Mouse (Mus musculus) adrenal gland, adult 8-10 months (tissue): ENCODE measurements around the gene Gpsm3. TPM values are rescaled to one million over a fixed set of nuclear protein-coding genes. Genes with fewer than 3 reads are reported as not detected.

Experiments
- DNase-seq: peaks from one replicate; pipeline ENCODE4 v3.0.0; 2022
- total RNA-seq, 4 experiments: library from RNA; stranded (reverse); gene quantifications; 2 replicates each; pipeline ENCODE4 v1.2.4; 2022

Gene Gpsm3
- total RNA-seq, 4 experiments from 2014 or later, result 4.7 to 7.9 (median 6.4) TPM

GRCm38 (mm10) chr17:34583819-34584218 lies 5.8 kb upstream of the Gpsm3 start:
- DNase-seq, result no peak

DNA sequence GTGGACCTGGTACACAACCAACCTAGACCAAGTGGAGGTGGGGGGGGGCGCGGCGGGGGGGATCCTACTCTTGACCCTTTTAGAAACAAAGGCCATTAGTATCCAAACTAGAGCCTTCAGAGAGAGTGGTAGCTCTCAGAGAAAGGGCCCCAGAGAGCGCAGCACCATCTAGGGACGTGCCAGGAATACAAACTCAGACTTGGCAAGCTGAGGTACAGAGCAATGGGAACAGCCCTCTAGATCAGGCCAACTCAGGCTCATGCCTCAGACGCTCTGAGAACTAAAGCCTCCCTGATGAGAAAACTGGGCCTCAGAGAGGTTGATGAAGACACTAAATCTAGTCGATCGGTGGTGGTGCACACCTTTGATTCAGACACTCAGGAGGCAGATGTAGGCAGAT lies 4.5 kb upstream of the Gpsm3 start:
- DNase-seq, result no peak

DNA sequence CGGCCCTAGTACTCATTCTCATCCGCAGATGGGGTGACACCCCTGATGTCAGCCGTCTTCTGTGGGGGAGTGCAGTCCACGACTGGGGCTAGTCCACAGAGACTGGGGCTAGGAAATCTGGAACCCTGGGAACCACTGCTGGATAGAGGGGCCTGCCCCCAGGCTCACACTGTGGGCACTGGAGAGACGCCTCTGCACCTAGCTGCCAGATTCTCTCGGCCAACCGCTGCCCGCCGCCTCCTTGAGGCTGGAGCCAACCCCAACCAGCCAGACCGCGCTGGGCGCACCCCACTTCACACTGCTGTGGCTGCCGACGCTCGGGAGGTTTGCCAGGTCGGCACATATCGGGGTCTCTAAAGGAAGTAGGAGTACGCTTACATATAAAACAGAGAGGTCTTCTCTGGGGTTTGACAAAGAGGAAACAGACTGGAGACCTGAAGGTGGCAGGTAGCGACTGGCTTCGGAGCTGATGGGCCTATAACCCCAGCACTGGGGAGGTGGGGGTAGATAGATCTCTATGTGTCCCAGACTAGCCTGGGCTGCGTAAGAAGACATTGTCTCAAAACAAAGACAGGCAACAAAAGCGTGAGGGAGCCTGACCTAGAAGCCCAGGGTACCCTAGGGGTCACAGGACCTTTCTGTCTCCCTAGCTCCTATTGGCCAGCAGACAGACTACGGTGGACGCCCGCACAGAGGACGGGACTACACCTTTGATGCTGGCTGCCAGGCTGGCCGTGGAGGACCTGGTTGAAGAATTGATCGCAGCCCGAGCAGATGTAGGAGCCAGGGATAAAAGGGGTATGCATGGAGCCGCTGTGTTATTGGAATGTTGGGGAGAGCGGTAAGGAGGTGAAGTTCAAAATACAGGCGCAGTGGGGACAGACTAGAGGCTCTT lies 3.5 kb upstream of the Gpsm3 start:
- no peak for DNase-seq

DNA sequence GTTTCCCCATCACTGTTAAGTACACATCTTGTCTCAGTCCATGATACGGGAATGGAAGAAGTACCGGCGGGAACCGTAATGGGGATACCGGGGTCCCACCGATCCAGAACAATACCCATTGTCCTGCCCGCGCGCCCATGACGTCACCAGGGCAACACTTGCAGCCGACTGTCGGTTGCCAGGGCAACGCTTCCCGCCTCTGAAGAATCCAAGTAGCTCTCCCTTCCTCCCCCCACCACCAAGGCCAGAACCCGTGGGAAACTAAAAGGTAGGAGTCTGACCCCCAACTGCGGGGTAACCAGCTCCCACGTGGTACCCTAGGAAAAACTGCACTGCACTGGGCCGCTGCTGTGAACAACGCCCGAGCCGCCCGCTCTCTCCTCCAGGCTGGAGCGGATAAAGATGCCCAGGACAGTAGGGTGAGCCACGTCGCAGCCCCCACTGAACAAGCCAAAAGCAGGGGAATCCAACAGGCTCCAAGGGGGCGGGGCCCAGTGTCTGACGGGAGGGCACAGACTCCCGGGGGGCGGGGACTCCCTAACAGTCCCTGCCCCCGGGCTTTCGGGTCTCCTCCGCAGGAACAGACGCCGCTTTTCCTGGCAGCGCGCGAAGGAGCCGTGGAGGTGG lies 2.7 kb upstream of the Gpsm3 start:
- DNase-seq, result peak; percentile 86

DNA sequence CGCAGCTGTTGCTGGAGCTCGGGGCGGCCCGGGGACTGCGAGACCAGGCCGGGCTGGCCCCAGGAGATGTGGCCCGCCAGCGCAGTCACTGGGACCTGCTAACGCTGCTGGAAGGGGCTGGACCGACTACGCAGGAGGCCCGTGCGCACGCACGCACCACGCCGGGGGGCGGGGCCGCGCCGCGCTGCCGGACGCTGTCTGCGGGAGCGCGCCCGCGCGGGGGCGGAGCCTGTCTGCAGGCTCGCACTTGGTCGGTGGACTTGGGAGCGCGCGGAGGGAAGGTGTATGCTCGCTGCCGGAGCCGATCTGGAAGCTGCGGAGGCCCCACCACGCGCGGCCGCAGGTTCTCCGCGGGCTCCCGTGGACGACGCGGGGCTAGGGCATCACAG lies 2.2 kb upstream of the Gpsm3 start:
- DNase-seq, result peak; percentile 95

- DNase-seq, result no peak
Measured at GRCm38 (mm10) chr17:34587814-34588213, 1.8 kb upstream of the Gpsm3 start.

DNA sequence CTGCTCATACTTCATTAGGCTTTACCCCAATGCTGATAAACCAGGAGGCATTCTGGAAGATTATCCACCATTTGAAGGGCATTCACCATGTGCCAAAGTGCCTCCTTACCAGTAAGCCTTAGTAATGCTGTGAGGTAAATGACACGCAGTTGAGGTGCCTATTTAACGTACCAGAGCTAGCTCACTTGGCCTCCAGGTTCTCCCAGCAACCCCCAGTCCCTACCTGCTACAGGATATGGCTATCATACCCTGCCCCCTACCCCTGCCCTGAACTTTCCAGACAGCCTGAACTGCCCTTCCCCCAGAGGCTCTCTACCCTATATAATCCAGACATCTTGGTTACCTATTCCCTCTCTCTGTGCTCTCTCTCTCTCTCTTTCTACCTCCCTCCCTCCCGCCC lies 839 bp upstream of the Gpsm3 start:
- no peak for DNase-seq

DNA sequence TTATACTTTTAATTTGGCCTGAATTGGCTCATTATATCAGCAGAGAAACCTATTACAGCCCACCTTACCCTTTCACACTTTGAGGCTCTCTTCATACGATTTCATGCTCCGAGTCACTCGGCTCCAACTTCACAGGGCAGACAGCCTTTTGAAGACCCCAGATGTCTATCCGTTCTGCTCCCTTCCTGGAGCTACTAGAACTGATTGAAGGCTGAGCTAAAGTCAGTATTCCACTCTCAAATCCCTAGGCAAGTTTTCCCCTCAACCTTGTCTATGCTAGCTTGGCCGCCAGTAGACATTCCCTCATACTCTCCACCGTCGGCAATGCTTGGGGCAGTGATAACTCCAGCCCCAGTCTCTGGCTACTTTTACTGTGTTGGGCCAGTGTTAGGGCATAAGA lies 400 bp upstream of the Gpsm3 start:
- DNase-seq, result no peak

DNA sequence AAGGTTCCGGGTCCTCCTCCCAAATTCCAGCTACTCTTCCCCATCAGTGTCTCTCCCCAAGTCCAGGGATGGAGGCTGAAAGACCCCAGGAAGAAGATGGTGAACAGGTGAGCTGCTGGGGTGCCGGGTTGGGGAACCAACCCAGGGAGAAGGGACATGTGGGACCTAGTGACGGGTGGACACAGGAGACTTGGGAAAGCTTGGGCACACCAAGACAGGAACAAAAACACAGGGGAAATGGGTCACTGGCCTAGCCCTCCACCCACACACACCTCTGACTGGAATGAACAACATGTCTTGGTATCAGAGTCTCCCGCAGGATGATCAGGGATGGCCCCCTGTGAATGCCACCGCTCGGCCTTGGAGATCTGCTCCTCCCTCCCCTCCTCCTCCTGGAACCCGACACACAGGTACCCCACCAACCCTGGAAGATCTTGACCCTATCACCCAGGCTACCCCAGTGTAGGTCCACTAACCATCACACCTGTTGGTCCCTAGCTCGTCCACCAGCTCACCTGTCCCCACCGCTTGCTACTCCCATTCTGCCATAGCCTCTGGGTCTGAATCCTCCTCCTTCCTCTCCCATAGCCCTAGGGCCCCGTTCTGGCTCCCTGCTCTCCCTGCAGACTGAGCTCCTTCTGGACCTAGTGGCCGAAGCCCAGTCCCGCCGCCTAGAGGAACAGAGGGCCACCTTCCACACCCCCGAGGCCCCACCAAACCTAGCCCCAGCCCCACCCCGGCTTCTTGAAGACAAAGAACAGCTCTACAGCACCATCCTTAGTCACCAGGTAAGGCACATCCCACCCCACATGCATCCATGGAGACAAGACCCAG lies 765 bp downstream of the Gpsm3 start:
- no peak for DNase-seq

- no peak for DNase-seq
Measured at GRCm38 (mm10) chr17:34591029-34591993, 1.7 kb downstream of the Gpsm3 start, which contains the start of gene Pbx2. Pbx2 (plus strand) TSS chr17:34591266.

DNA sequence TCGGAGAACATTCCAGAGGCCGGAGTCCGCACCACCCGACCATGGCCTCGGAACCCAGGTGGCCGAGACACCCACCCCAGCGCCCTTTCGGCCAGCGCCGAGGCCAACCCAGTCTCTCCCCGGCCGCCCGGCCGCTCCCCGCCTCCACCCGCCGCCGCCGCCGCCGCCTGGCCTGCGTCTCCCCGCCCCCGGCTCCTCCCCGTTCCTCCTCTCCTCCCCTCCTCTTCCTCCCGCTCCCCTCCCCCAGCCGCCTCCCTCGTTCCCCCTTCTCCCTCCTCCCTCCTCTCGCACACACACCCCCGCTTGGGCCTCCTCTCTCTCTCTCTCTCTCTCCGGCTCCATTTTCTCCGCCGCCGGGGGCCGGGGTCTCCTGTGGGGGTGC lies 2.4 kb downstream of the Gpsm3 start:
- DNase-seq, result peak; percentile 77

GRCm38 (mm10) chr17:34592581-34593549 lies 3.3 kb downstream of the Gpsm3 start:
- DNase-seq, result no peak

DNA sequence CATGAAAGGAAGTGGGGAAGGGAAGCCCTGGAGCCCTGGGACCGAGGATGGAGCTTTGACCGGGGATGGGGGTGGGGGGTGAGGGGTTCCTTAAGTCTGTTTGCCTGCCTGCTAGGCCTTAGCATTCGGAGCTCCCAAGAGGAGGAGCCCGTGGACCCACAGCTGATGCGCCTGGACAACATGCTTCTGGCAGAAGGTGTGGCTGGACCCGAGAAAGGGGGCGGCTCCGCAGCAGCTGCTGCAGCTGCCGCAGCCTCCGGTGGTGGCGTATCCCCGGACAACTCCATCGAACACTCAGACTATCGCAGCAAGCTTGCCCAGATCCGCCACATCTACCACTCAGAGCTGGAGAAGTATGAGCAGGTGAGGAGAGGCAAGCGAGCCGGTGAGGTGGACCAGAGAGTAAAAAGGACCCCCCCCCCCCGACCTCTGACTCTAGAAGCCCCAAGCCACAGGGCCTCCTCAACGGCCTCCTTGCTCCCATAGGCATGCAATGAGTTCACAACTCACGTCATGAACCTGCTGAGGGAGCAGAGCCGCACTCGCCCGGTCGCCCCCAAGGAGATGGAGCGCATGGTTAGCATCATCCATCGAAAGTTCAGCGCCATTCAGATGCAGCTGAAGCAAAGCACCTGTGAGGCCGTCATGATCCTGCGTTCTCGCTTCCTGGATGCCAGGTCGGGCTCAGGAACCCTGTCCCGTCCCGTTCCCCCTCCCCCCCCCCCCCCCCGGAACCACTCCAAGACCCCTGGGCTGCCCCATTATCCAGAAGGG lies 4.3 kb downstream of the Gpsm3 start:
- no peak for DNase-seq

GRCm38 (mm10) chr17:34596098-34596497 lies 6.5 kb downstream of the Gpsm3 start:
- no peak for DNase-seq

DNA sequence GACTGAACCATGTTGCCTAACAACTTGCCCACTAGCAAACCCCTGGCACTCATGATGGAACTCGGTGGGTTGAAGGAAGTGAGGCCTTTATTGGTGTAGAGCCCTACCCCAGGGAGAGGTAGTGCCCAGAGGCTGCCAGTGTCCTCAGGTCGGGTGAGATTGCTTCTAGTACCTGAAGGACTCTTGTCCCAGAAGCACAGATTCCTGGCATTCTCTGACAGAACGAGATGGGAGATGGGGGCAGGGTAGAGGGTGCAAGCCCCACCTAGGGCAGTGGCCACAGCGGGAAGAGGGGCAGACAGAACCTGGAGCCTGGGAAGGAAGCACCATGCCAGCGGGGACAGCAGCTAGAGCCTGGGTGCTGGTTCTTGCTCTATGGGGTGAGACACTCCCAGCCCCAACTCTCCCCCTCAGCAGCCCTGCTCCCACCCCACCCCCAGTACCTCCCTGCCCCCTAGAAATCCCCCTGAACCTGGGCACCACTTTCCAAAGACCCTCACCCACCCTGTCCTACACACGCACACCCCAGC lies 8.0 kb downstream of the Gpsm3 start, which contains the start of gene Ager:
Ager (plus strand) TSS at position 297 of the 530 bp plus-strand sequence.
- no peak for DNase-seq

- peak; percentile 9 for DNase-seq
Measured at GRCm38 (mm10) chr17:34599891-34600290, 10.3 kb downstream of the Gpsm3 start.

- no peak for DNase-seq
Measured at GRCm38 (mm10) chr17:34601796-34602195, 12.2 kb downstream of the Gpsm3 start.

DNA sequence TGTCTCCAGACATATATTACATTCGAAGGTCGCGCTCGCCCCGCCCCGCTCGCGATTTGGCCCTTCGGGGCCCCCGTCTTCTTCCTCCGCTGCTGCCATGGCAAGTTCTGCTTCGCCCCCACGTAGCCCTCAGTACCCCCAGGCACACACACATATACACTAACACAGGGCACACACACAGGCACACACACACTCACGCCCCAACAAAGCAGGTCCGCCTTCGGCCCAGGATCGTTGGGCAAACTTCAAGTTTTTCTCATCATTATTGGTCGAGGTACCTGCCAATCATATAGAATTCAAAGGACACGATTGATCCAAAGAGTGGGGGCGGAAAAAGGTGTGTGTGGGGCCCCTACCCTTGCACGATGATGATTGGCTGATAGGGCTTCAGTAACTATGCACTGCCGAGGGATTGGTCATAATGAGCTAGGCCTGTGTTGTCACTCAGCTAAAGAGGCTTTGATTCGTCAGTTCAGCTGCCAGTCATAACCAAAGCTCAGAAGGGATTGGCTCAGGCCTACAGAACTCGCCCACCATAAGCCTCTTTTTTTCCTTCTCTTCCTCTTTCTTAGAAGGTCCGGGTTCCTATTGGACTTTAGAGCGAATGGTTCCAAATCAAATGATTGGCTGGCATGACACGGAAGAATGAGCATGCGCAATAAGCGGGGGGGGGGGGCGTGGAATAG lies 13.9 kb downstream of the Gpsm3 start, which contains the start of gene Rnf5:
Rnf5 (minus strand) TSS at position 316 of the 686 bp plus-strand sequence.
- DNase-seq, result peak; percentile 99
